Mouse (Mus musculus) forebrain, postnatal 0 days (tissue): Measurements from ENCODE around the gene Dhtkd1. TPM values are rescaled to one million over a fixed set of nuclear protein-coding genes. Genes with fewer than 3 reads are reported as not detected.

Source experiments
- ATAC-seq: fragments of 200-750 bp; cut with Nextera tagmentation; 2 replicates; pipeline ENCODE4 v1.8.0; 2017; ENCODE audit warnings: mild to moderate bottlenecking, moderate library complexity
- DNase-seq: peaks from one replicate; pipeline ENCODE4 v3.0.0-alpha.2; 2015
- H3K27ac ChIP-seq: fragments of 300-500 bp; sonication (generic); 2 replicates; pipeline ENCODE4 v1.5.1; 2014; ENCODE audit warnings: low read depth, mild to moderate bottlenecking, antibody characterized with exemption, low read length, moderate library complexity, mixed read lengths
- H3K27me3 ChIP-seq: fragments of 300-500 bp; sonication (generic); 2 replicates; pipeline ENCODE4 v1.6.1; 2014; ENCODE audit warnings: mild to moderate bottlenecking, low read length, mixed read lengths; ENCODE audit not compliant: insufficient read depth
- H3K36me3 ChIP-seq: fragments of 300-500 bp; sonication (generic); 2 replicates; pipeline ENCODE4 v1.6.1; 2014; ENCODE audit warnings: mild to moderate bottlenecking, moderate library complexity; ENCODE audit not compliant: insufficient read depth
- H3K4me1 ChIP-seq: fragments of 300-500 bp; sonication (generic); 2 replicates; pipeline ENCODE4 v1.6.1; 2014; ENCODE audit warnings: antibody characterized with exemption; ENCODE audit not compliant: insufficient read depth
- H3K4me2 ChIP-seq: fragments of 300-500 bp; sonication (generic); 2 replicates; pipeline ENCODE4 v1.6.1; 2014; ENCODE audit warnings: low read depth, mild to moderate bottlenecking, moderate library complexity
- H3K4me3 ChIP-seq: fragments of 300-500 bp; sonication (generic); 2 replicates; pipeline ENCODE4 v1.5.1; 2014; ENCODE audit warnings: low read depth, low read length, mixed read lengths
- H3K9ac ChIP-seq: fragments of 300-500 bp; sonication (generic); 2 replicates; pipeline ENCODE4 v1.6.1; 2014; ENCODE audit warnings: mild to moderate bottlenecking
- H3K9me3 ChIP-seq: fragments of 300-500 bp; sonication (generic); 2 replicates; pipeline ENCODE4 v1.6.1; 2016; ENCODE audit warnings: low read length
- CTCF ChIP-seq: sonication (generic); IDR thresholded peaks from 2 replicates; pipeline ENCODE4 v1.5.1; 2016; ENCODE audit warnings: antibody characterized with exemption, control low read depth, low read depth
- WGBS: fragments of 180-500 bp; shearing (Covaris S2); extraction: QIAGEN DNeasy Blood & Tissue Kit; methylation state at CpG from one replicate; pipeline ENCODE4 v1.1.7; 2014; 5-methylcytosine and 5-hydroxymethylcytosine counted together
- polyA plus RNA-seq: library from polyadenylated mRNA; unstranded; fragments of >200 nt; fragmentation: Nextera tagmentation; extraction: Ambion mirVana; gene quantifications from 2 replicates; pipeline ENCODE4 v1.2.1, GENCODE M21; 2015
- total RNA-seq: library from RNA; depleted of rRNA; stranded (reverse); fragments of >200 nt; gene quantifications from 2 replicates; pipeline ENCODE4 v1.2.3, GENCODE M21; 2014; rRNA removed

The Dhtkd1 gene
- total and polyA plus RNA-seq, 2 experiments from 2014 or later = 3.7 to 13.1 TPM

DNA sequence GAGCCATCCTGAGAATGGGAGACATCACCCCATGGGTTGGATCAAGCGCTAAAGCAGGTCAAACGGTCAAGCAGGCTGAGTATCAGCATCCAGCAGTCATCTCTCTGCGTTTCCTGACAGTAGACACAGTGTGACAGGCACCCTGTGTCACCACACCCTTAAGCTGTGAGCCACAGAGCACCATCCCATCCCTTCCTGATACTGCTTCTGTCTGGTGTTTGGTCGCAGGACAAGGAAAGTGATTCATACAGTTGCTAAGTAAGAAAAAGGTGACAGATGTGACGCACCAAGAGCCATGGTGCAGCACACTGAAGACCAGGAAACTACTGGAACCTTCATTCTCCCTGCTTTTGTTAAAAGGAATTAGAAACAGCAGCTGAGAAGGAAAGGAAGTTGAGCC is 53.7 kb downstream of the Dhtkd1 start:
- Histone ChIP-seq H3K4me3 (no peak overlapping the region), H3K4me1 (no peaks in the 10 kb centered on the region), H3K9me3 (no peaks in the 10 kb centered on the region), H3K36me3 (peaks cover 39% of the 10 kb centered on the region), H3K27ac (no peak overlapping the region), H3K27me3 (no peaks in the 10 kb centered on the region), H3K9ac (no peak overlapping the region), H3K4me2 (no peak overlapping the region)
- TF ChIP-seq CTCF = no peak
- ATAC-seq (no peak), DNase-seq (no peak)
- WGBS = 90% methylated on average over 5 of the region's 5 CpGs

DNA sequence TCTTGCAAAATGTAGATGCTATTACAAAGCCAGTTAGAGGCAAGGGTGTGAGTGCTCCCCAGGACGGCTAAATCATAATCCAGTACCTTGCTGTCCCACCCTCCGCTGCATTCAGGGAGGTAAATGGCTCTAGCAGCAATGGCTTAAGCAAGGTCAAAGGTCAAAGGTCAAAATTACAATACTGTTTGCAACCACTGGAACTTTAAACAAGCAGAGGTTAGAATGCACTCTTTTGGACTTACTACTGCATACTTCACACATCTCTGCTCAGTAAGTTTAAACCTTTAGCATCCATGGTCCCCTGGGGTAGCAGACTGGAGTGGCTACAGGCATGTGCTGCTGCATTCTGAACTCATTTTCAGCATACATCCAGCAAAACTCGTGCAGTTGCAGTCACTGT is 65.1 kb downstream of the Dhtkd1 start:
- no peaks in the 10 kb centered on the region for H3K27me3 ChIP-seq
- peaks cover 52% of the 10 kb centered on the region for H3K36me3 ChIP-seq
- no peak for ATAC-seq
- no peak for TF ChIP-seq CTCF
- no peak for DNase-seq
- H3K4me2 ChIP-seq = no peak overlapping the region
- no peak overlapping the region for H3K9ac ChIP-seq
- H3K27ac ChIP-seq = no peak overlapping the region
- no peaks in the 10 kb centered on the region for H3K9me3 ChIP-seq
- no peaks in the 10 kb centered on the region for H3K4me1 ChIP-seq
- 79% methylated on average over 3 of the region's 3 CpGs for WGBS
- H3K4me3 ChIP-seq = no peak overlapping the region

DNA sequence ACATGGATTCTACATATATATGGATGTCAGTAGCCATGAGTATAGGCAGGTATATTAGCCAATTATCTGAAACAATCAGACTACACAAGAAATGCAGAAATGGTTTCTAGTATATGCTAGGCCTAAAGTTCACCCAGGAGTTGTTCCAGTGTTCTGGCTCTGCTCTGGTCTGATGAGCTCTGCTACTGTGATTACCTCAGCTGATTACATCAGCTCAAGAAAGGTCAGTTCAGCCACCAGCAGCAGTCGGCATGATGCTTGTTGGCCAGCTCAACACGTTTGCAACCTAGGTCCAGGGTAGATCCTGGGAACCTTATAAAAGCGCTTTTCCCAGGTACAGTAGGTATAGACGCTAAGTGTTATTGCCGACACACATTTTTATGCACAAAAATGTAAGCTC is 72.8 kb downstream of the Dhtkd1 start:
- ATAC-seq = no peak
- DNase-seq = no peak
- Histone ChIP-seq H3K4me3 (no peak overlapping the region), H3K27me3 (no peaks in the 10 kb centered on the region), H3K9ac (no peak overlapping the region), H3K4me1 (no peaks in the 10 kb centered on the region), H3K9me3 (no peaks in the 10 kb centered on the region), H3K27ac (no peak overlapping the region), H3K4me2 (no peak overlapping the region), H3K36me3 (peaks cover 36% of the 10 kb centered on the region)
- WGBS = 93% methylated on average over 5 of the region's 5 CpGs
- no peak for TF ChIP-seq CTCF

DNA sequence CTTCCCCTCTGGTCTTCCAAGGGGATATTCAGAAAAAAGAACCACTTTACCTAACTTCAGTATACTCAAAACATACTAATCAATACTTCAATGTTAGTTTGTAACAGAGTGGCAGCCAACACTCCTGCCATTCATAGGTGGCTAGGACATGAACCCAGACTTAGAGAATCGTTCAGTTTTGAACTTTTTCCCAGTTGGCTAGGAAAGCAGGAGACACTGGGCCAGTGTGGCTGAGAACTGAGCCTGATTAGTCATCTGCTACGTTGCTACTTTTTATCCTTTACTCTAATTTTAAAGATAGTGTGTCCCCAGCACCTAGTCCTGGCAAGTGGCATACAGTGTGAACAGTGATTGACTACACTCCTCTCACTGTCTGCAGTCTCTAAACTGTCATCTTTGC is 74.9 kb downstream of the Dhtkd1 start:
- Histone ChIP-seq H3K27me3 (no peaks in the 10 kb centered on the region), H3K9me3 (no peaks in the 10 kb centered on the region), H3K27ac (no peak overlapping the region), H3K36me3 (peaks cover 34% of the 10 kb centered on the region), H3K4me3 (no peak overlapping the region), H3K4me2 (no peak overlapping the region), H3K4me1 (no peaks in the 10 kb centered on the region), H3K9ac (no peak overlapping the region)
- TF ChIP-seq CTCF = no peak
- ATAC-seq = no peak
- WGBS = 80% methylated on average over 2 of the region's 2 CpGs
- no peak for DNase-seq

DNA sequence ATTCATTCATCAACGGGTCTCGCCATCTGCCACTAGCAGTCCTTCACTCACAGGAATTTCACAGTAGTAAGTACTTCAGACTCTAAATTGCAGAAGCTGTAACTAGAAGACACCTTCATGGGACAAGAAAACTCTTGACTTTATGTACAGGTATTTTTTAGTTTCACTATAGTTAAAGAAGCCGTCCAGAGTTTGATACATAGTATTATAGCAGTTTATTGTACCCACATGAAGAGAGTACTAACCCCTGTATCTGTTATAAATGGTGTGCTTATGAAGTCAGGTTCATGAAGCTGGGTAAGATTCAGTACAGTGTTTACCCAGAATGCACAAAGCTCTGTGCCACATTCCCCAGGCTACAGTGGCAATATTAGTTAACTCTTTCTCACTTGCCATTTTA is 79.8 kb downstream of the Dhtkd1 start, which contains the start of gene Gm13199:
Gene Gm13199, minus strand, starts transcription at position 101 of the 400 bp plus-strand sequence.
- H3K4me2 ChIP-seq = no peak within 1 kb of the TSS
- no peak for DNase-seq
- H3K4me3 ChIP-seq = no peak within 1 kb of the TSS
- no peak within 1 kb of the TSS for H3K9ac ChIP-seq
- no peak within 1 kb of the TSS for H3K27ac ChIP-seq
- no peaks in the 10 kb centered on the region for H3K27me3 ChIP-seq
- peaks cover 37% of the 10 kb centered on the region for H3K36me3 ChIP-seq
- no peak for ATAC-seq
- H3K9me3 ChIP-seq = no peaks in the 10 kb centered on the region
- no peak for TF ChIP-seq CTCF
- 87% methylated on average over 3 of the region's 3 CpGs for WGBS
- H3K4me1 ChIP-seq = no peaks in the 10 kb centered on the region

DNA sequence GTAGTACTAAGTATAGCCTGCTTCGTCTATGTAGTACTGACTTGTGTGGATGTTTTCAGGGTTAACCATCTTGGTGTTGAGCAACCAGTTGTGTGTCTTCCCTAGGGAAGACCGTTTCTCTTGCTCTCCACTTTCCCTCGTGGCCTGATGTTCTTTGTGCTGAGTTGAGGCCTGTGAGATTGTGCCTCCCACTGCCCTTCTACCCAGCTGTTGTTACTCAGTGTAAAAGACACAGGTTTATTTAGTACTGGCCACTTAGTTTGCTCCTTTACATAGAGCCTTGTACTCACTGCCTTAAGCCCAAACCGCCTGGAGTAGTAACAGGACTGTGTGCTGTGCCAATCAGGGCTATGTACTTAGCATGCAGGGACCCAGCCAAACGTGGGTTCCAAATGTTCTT is 90.7 kb downstream of the Dhtkd1 start:
- TF ChIP-seq CTCF = no peak
- Histone ChIP-seq H3K36me3 (peaks cover 10% of the 10 kb centered on the region), H3K27me3 (no peaks in the 10 kb centered on the region), H3K4me1 (no peaks in the 10 kb centered on the region), H3K27ac (no peak overlapping the region), H3K9ac (no peak overlapping the region), H3K4me3 (no peak overlapping the region), H3K9me3 (no peaks in the 10 kb centered on the region), H3K4me2 (no peak overlapping the region)
- WGBS = 81% methylated on average over 5 of the region's 5 CpGs
- ATAC-seq (no peak), DNase-seq (no peak)

DNA sequence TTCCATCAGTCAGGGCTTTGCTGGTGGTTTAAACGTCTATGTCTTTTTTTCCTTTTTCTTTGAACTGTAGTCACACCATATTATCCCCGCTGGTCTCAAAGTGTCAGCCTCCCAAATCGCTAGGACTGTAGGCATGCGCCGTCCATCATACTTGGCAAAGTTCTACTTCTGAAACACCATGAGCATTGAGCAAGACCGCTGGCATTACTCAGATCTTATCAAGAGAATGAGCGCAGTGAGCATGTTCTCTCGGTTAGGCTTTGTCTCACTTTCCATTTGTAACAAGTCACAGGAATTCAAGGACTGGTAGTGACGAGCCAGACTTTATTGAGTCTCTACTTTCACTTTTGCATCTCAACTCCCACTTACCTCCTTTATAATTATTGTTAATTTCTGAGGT is 91.5 kb downstream of the Dhtkd1 start:
- H3K4me1 ChIP-seq = no peaks in the 10 kb centered on the region
- TF ChIP-seq CTCF = no peak
- ATAC-seq = no peak
- no peak overlapping the region for H3K4me3 ChIP-seq
- WGBS = 94% methylated on average over 9 of the region's 9 CpGs
- no peaks in the 10 kb centered on the region for H3K27me3 ChIP-seq
- no peak overlapping the region for H3K27ac ChIP-seq
- H3K36me3 ChIP-seq = peaks cover 9% of the 10 kb centered on the region
- H3K9me3 ChIP-seq = no peaks in the 10 kb centered on the region
- no peak for DNase-seq
- no peak overlapping the region for H3K4me2 ChIP-seq
- H3K9ac ChIP-seq = no peak overlapping the region

Other genes with a start within 250 kb of the Dhtkd1 start
- gene Camk1d, start 228.3 kb downstream of the Dhtkd1 start, total RNA-seq = 22.5 and 29.0 TPM in 2 replicates
- gene Camk1d, start 228.3 kb downstream of the Dhtkd1 start, polyA plus RNA-seq = 7.4 and 10.5 TPM in 2 replicates
- gene Nudt5, start 97.8 kb downstream of the Dhtkd1 start, total RNA-seq = 14.8 and 15.0 TPM in 2 replicates
- gene Nudt5, start 97.8 kb downstream of the Dhtkd1 start, polyA plus RNA-seq = 11.2 and 12.2 TPM in 2 replicates
- 78.2 and 107 TPM in 2 replicates for gene Cdc123, start 97.6 kb downstream of the Dhtkd1 start, total RNA-seq
- gene Cdc123, start 97.6 kb downstream of the Dhtkd1 start, polyA plus RNA-seq = 191 and 226 TPM in 2 replicates
- 0.31 and 2.8 TPM in 2 replicates for gene Gm13199, start 79.9 kb downstream of the Dhtkd1 start, total RNA-seq
- 0.28 and 0.38 TPM in 2 replicates for gene Gm13199, start 79.9 kb downstream of the Dhtkd1 start, polyA plus RNA-seq
- 84.7 and 109 TPM in 2 replicates for gene Sec61a2, start 47.4 kb downstream of the Dhtkd1 start, total RNA-seq
- gene Sec61a2, start 47.4 kb downstream of the Dhtkd1 start, polyA plus RNA-seq = 84.6 and 94.5 TPM in 2 replicates
- 9.8 and 11.1 TPM in 2 replicates for gene Upf2, start 8.7 kb upstream of the Dhtkd1 start, total RNA-seq
- 3.3 and 4.1 TPM in 2 replicates for gene Upf2, start 8.7 kb upstream of the Dhtkd1 start, polyA plus RNA-seq
- 2.8 and 3.2 TPM in 2 replicates for gene Proser2, start 187.4 kb upstream of the Dhtkd1 start, total RNA-seq
- gene Proser2, start 187.4 kb upstream of the Dhtkd1 start, polyA plus RNA-seq = 4.6 and 5.1 TPM in 2 replicates